Mouse (Mus musculus) midbrain, embryonic 12.5 days (tissue): ENCODE measurements around the gene Fam69a. TPM values are rescaled to one million over a fixed set of nuclear protein-coding genes. Genes with fewer than 3 reads are reported as not detected.

Source experiments
- ATAC-seq: fragments of 200-750 bp; cut with Nextera tagmentation; 2 replicates; pipeline ENCODE4 v1.8.0; 2017; ENCODE audit warnings: low read depth, moderate TSS enrichment, moderate library complexity; ENCODE audit not compliant: low FRiP score
- H3K27ac ChIP-seq: fragments of 300-500 bp; sonication (generic); replicated peaks from 2 replicates; pipeline ENCODE4 v1.5.1; 2016; ENCODE audit warnings: mild to moderate bottlenecking
- H3K27me3 ChIP-seq: fragments of 300-500 bp; sonication (generic); 2 replicates; pipeline ENCODE4 v1.6.1; 2016; ENCODE audit warnings: mild to moderate bottlenecking
- H3K36me3 ChIP-seq: fragments of 300-500 bp; sonication (generic); 2 replicates; pipeline ENCODE4 v1.6.1; 2016
- H3K4me1 ChIP-seq: fragments of 300-500 bp; sonication (generic); 2 replicates; pipeline ENCODE4 v1.6.1; 2016
- H3K4me2 ChIP-seq: fragments of 300-500 bp; sonication (generic); replicated peaks from 2 replicates; pipeline ENCODE4 v1.6.1; 2016; ENCODE audit warnings: mild to moderate bottlenecking, moderate library complexity
- H3K4me3 ChIP-seq: fragments of 300-500 bp; sonication (generic); 2 replicates; pipeline ENCODE4 v1.5.1; 2016; ENCODE audit warnings: mild to moderate bottlenecking
- H3K9ac ChIP-seq: fragments of 300-500 bp; sonication (generic); replicated peaks from 2 replicates; pipeline ENCODE4 v1.6.1; 2016; ENCODE audit warnings: mild to moderate bottlenecking, moderate library complexity
- H3K9me3 ChIP-seq: fragments of 300-500 bp; sonication (generic); 2 replicates; pipeline ENCODE4 v1.6.1; 2016; ENCODE audit warnings: mild to moderate bottlenecking
- WGBS: fragments of 180-500 bp; shearing (Covaris S2); methylation state at CpG from one replicate; pipeline ENCODE4 v1.1.7; 2016; 5-methylcytosine and 5-hydroxymethylcytosine counted together
- polyA plus RNA-seq: library from polyadenylated mRNA; unstranded; fragments of >200 nt; fragmentation: Nextera tagmentation; extraction: Ambion mirVana; gene quantifications from 2 replicates; pipeline ENCODE4 v1.2.1, GENCODE M21; 2016

The Fam69a gene
- polyA plus RNA-seq, 1 experiment from 2014 or later, result 28.3 TPM

DNA sequence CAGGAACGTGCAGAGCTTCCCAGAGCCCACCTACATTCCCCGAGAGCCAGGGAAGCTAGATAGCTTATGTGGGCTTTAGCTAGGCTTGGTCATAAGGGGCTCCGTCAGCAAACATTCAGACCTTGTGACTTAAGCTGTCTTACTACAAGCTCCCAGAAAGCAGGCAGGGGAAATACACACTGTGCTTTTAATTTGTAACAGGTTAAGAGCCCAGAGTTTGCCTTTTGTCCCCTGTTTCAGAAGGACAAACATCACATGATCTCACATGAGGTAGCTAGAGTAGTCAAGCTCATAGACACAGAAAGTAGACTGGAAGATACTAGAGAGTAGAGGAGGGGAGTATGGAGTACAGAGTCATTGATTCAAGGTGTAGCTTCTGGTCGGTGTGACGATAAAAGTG, 106.2 kb downstream of the Fam69a start:
- ATAC-seq, result no peak
- Histone ChIP-seq H3K36me3 (no peaks in the 10 kb centered on the region), H3K27me3 (no peaks in the 10 kb centered on the region), H3K4me3 (no peak overlapping the region), H3K4me2 (no peak overlapping the region), H3K4me1 (no peaks in the 10 kb centered on the region), H3K9ac (no peak overlapping the region), H3K9me3 (no peaks in the 10 kb centered on the region), H3K27ac (no peak overlapping the region)
- 80% methylated on average over 5 of the region's 5 CpGs for WGBS

DNA sequence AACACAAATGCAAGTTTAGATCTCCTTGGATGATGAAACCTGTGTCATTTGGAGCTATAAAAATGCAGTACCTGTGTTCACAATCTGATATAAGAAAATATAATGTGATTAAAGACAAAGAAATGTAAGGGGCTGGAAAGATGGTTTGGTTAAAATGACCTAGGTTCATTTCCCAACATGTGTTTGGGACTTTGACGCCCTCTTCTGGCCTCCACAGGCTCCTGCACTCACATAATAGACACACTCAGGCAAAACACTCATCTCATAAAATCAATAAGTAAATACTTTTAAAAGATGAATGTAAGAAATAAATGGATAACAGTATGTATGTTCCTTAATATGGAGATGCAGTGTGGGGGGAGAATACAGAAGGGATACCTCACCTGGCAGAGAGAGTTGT, 109.8 kb downstream of the Fam69a start:
- H3K4me2 ChIP-seq, result no peak overlapping the region
- WGBS, result 83% methylated on average over 1 of the region's 1 CpGs
- ATAC-seq, result no peak

GRCm38 (mm10) chr5:107875261-107875611, 111.6 kb downstream of the Fam69a start:
- Histone ChIP-seq H3K27me3 (peaks cover 4% of the 10 kb centered on the region), H3K4me1 (no peaks in the 10 kb centered on the region), H3K4me3 (no peak overlapping the region), H3K9me3 (no peaks in the 10 kb centered on the region), H3K36me3 (no peaks in the 10 kb centered on the region), H3K9ac (no peak overlapping the region), H3K27ac (no peak overlapping the region), H3K4me2 (no peak overlapping the region)
- ATAC-seq, result no peak

More for the DNA sequence above, 109.8 kb downstream of the Fam69a start:
- H3K36me3 ChIP-seq, result no peaks in the 10 kb centered on the region
- H3K9ac ChIP-seq, result no peak overlapping the region
- H3K9me3 ChIP-seq, result no peaks in the 10 kb centered on the region
- H3K4me1 ChIP-seq, result no peaks in the 10 kb centered on the region
- no peaks in the 10 kb centered on the region for H3K27me3 ChIP-seq
- no peak overlapping the region for H3K4me3 ChIP-seq
- no peak overlapping the region for H3K27ac ChIP-seq

DNA sequence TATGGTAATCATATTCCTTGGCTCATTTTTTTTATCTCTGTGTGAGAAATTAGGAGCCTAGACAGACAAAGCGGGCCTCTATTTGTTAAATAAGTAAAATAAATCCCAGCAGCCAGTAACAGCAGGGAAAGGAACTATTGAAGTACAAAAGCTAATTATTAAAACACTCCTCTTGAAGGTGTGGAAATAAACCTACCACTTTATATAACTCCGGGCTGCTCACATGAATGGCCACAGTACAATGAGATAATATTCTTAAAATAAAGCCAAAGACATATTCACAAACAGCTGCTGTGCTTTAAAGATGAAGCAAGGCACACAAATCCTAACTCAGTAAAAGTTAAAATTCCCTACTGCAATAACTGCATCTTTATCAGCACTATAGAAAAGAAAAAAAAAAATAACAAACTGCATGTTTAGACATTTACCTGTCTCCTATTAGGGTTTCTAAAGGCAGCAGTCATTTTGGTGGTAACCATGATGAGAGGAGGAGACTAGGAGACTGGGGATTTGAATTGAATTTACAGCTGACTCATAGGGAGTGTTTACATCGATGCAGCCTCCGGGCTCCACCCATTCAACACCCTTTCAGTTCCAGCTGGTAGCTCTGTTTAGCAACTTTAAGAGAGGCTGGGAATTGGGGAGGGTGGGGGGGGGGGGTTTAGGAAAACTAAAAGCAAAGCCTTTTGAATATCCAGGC, 112.2 kb downstream of the Fam69a start, which contains the start of gene Evi5:
Gene Evi5 (minus strand): TSS at position 547 of the 700 bp plus-strand sequence.
- H3K4me2 ChIP-seq, result no peak within 1 kb of the TSS
- H3K4me1 ChIP-seq, result no peaks in the 10 kb centered on the region
- H3K27me3 ChIP-seq, result peaks cover 6% of the 10 kb centered on the region
- H3K9me3 ChIP-seq, result no peaks in the 10 kb centered on the region
- no peaks in the 10 kb centered on the region for H3K36me3 ChIP-seq
- no peak within 1 kb of the TSS for H3K27ac ChIP-seq
- ATAC-seq, result no peak
- no peak within 1 kb of the TSS for H3K4me3 ChIP-seq
- H3K9ac ChIP-seq, result no peak within 1 kb of the TSS
- WGBS, result 52% methylated on average over 4 of the region's 4 CpGs

DNA sequence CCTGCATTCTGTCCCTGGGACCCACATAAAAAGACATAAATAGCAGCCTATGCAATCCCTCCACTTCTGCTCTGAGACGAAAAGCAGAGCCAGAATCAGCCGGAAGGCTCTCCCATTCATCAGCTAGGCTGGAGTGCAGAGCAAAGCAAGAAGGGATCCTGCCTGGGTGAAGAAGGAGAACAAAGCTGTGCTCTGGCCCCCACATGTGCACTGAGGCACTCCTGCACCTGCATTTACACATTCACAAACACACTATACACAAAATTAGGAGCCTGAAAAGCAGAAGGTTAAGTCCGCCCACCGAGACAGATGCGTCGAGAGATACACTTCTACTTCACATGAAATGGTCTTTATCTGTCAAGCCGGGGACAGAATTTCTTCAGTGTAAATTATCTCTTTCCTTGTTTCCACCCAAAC, 113.0 kb downstream of the Fam69a start:
- ATAC-seq, result no peak
- no peak overlapping the region for H3K27ac ChIP-seq
- no peaks in the 10 kb centered on the region for H3K4me1 ChIP-seq
- no peak overlapping the region for H3K4me3 ChIP-seq
- H3K4me2 ChIP-seq, result no peak overlapping the region
- H3K9me3 ChIP-seq, result no peaks in the 10 kb centered on the region
- WGBS, result 68% methylated on average over 7 of the region's 7 CpGs
- H3K9ac ChIP-seq, result no peak overlapping the region
- no peaks in the 10 kb centered on the region for H3K36me3 ChIP-seq
- peaks cover 6% of the 10 kb centered on the region for H3K27me3 ChIP-seq

GRCm38 (mm10) chr5:107873330-107873729, 113.6 kb downstream of the Fam69a start:
- WGBS, result 88% methylated on average over 6 of the region's 6 CpGs
- Histone ChIP-seq H3K36me3 (no peaks in the 10 kb centered on the region), H3K9me3 (no peaks in the 10 kb centered on the region), H3K27ac (no peak overlapping the region), H3K9ac (no peak overlapping the region), H3K4me2 (no peak overlapping the region), H3K4me3 (no peak overlapping the region), H3K4me1 (no peaks in the 10 kb centered on the region), H3K27me3 (peaks cover 6% of the 10 kb centered on the region)
- no peak for ATAC-seq

GRCm38 (mm10) chr5:107869701-107870100, 117.2 kb downstream of the Fam69a start:
- Histone ChIP-seq H3K9me3 (no peaks in the 10 kb centered on the region), H3K36me3 (no peaks in the 10 kb centered on the region), H3K27me3 (peaks cover 6% of the 10 kb centered on the region), H3K4me2 (no peak overlapping the region), H3K4me1 (no peaks in the 10 kb centered on the region), H3K27ac (no peak overlapping the region), H3K9ac (no peak overlapping the region), H3K4me3 (no peak overlapping the region)
- ATAC-seq, result no peak
- WGBS, result 63% methylated on average over 2 of the region's 2 CpGs

GRCm38 (mm10) chr5:107868905-107869424, 117.9 kb downstream of the Fam69a start:
- Histone ChIP-seq H3K9ac (peak overlapping the region; percentile 87), H3K27ac (peak overlapping the region; percentile 90), H3K4me3 (peak overlapping the region; percentile 86), H3K4me2 (peak overlapping the region; percentile 69), H3K4me1 (no peaks in the 10 kb centered on the region), H3K27me3 (peaks cover 6% of the 10 kb centered on the region), H3K9me3 (no peaks in the 10 kb centered on the region), H3K36me3 (no peaks in the 10 kb centered on the region)
- under 1% methylated on average over 58 of the region's 58 CpGs for WGBS
- ATAC-seq, result peak; percentile 98

DNA sequence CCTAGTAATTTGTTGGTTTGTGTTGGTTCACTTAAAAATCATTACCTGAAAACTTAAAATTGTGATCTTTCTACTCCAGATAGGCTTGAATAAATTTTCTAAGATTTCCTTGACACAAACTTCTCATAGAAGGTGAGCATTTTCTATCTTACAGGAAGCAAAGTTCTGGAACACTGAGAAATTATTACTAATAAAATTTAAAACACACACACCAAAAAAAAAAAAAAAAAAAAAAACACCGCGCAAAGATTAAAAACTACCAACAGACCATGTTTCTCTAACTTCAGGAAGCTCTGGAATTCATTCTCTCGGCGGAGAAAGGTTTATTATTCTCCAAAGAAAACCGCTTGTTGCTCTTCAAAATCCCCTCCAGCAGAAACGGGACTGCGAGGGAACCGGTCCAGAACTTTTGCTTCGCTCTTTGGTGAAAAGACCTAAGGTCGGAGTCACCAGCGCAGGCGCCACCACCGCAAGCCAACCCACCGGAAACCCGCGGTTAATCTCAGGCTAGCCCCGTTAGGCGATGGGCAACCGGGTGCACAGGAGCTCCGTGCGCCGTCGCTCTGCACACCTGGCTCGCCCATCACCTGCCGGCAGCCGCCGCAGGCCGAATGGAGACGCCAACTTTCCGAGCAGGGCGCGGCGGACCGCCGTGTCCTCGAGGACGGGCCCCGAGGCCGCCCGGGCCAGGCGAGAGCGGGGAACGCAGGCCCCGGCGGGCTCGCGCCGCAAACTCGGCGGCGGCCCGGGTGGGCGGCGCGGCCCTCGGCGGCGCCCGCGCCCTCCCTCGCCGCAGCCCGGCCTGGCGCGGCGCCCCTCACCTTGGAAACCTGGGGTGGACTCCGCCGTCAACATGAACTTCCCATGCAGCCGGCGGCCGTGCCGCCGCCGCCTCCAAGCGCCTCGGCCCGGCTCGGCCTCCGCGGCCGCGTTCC, 118.6 kb downstream of the Fam69a start:
- H3K4me3 ChIP-seq, result peak overlapping the region; percentile 86
- ATAC-seq, result peak; percentile 78
- no peaks in the 10 kb centered on the region for H3K4me1 ChIP-seq
- peak overlapping the region; percentile 90 for H3K27ac ChIP-seq
- peak overlapping the region; percentile 87 for H3K9ac ChIP-seq
- H3K36me3 ChIP-seq, result no peaks in the 10 kb centered on the region
- WGBS, result under 1% methylated on average over 52 of the region's 82 CpGs
- peak overlapping the region; percentile 69 for H3K4me2 ChIP-seq
- no peaks in the 10 kb centered on the region for H3K9me3 ChIP-seq
- peaks cover 6% of the 10 kb centered on the region for H3K27me3 ChIP-seq

DNA sequence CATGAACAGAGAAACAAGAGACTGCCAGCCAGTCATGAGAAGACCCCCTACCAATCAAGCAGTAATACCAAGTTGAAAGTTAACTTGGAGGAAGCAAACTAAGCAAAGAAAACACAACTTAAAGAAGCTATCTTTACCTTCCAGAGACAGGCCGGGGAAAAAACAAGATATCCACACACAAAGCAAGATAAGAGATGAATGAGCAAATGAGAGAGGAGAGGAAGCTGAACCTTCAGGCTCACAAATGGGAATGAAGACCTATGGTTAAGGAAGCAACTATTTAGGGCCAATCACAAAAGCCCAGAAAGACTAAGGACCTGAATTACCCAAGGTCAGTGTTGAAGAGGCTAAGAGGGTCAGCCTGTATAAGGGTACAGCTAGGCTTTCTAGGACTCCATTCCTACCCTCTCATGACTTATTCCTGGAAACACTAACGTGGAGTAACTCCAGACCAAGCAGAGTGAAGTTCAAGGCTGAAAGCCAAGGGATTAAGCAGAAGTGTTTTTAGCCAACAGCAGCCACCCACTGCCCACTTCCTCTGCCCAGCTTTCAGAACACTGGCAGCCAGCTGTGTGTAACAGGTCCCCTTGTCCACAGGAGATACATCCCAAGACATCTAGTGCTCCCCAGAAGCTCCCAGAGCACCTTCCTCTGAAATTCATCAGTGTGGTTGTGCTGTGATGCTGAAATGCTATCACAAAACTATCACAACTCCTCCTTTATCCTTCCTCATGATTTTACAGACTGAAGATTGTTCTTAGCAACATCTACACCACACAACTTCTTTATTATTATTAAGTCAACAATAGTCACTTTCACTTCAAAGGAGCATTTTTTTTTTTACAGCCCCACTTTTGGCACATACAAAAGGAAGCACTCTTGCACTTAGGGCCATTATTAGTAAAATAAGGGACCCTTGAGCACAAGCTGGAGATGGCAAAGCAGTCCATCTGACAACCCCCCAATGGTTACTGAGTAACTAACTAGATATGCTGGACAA, 120.5 kb downstream of the Fam69a start:
- no peak for ATAC-seq
- Histone ChIP-seq H3K36me3 (no peaks in the 10 kb centered on the region), H3K9me3 (no peaks in the 10 kb centered on the region), H3K4me3 (no peak overlapping the region), H3K9ac (no peak overlapping the region), H3K27ac (no peak overlapping the region), H3K4me2 (no peak overlapping the region), H3K4me1 (0 out of 2 replicates have a peak, but pooled peaks cover under 1% of the 10 kb centered on the region), H3K27me3 (peaks cover 6% of the 10 kb centered on the region)
- WGBS, result 78% methylated on average over 2 of the region's 2 CpGs

- Histone ChIP-seq H3K27me3 (no peaks in the 10 kb centered on the region), H3K36me3 (no peaks in the 10 kb centered on the region), H3K9ac (no peak overlapping the region), H3K4me1 (0 out of 2 replicates have a peak, but pooled peaks cover 2% of the 10 kb centered on the region), H3K4me2 (no peak overlapping the region), H3K27ac (no peak overlapping the region), H3K4me3 (no peak overlapping the region), H3K9me3 (no peaks in the 10 kb centered on the region)
- 86% methylated on average over 3 of the region's 3 CpGs for WGBS
- no peak for ATAC-seq
Observed at GRCm38 (mm10) chr5:107863971-107864370, 122.9 kb downstream of the Fam69a start.
